Mouse (Mus musculus) WW6 (cell line): ENCODE measurements at regions not wholly inside any gene's neighbourhood (a gene's known extent, or its start where the extent isn't known, plus 50 kb on each side); places are given as distances from the start of the nearest gene placed in this dataset.

Experiments
- DNase-seq: peaks from one replicate; pipeline ENCODE4 v3.0.0-alpha.2; 2013; ENCODE audit warnings: low read depth, low spot score

GRCm38 (mm10) chr10:91314441-91314840 is 133.3 kb upstream of the Tmpo start:
- no peak for DNase-seq

GRCm38 (mm10) chr10:91313316-91313715 is 132.2 kb upstream of the Tmpo start:
- no peak for DNase-seq

GRCm38 (mm10) chr10:91312913-91313312 is 131.8 kb upstream of the Tmpo start:
- DNase-seq: no peak

GRCm38 (mm10) chr10:91300067-91300466 is 119.0 kb upstream of the Tmpo start:
- DNase-seq: no peak

- DNase-seq: no peak
Observed at GRCm38 (mm10) chr10:91297792-91298460, 116.8 kb upstream of the Tmpo start.

GRCm38 (mm10) chr10:91295345-91295744 is 114.2 kb upstream of the Tmpo start:
- no peak for DNase-seq

GRCm38 (mm10) chr10:91293226-91293625 is 112.1 kb upstream of the Tmpo start:
- no peak for DNase-seq

GRCm38 (mm10) chr10:91284259-91284658 is 103.1 kb upstream of the Tmpo start:
- no peak for DNase-seq

- DNase-seq: peak; percentile 60
Observed at GRCm38 (mm10) chr10:91270955-91271741, 90.0 kb upstream of the Tmpo start.

GRCm38 (mm10) chr10:91270268-91270954 is 89.3 kb upstream of the Tmpo start:
- peak; percentile 67 for DNase-seq

- DNase-seq: no peak
Observed at GRCm38 (mm10) chr10:91267886-91268285, 86.8 kb upstream of the Tmpo start.

- DNase-seq: no peak
Observed at GRCm38 (mm10) chr10:91260416-91260815, 79.3 kb upstream of the Tmpo start.

- no peak for DNase-seq
Observed at GRCm38 (mm10) chr10:91249681-91250195, 68.6 kb upstream of the Tmpo start.

- DNase-seq: no peak
Observed at GRCm38 (mm10) chr10:91244297-91244696, 63.2 kb upstream of the Tmpo start.

GRCm38 (mm10) chr10:91242491-91243046 is 61.5 kb upstream of the Tmpo start:
- no peak for DNase-seq

- no peak for DNase-seq
Observed at GRCm38 (mm10) chr10:91241611-91242005, 60.5 kb upstream of the Tmpo start.

GRCm38 (mm10) chr10:91240856-91241610 is 59.9 kb upstream of the Tmpo start:
- no peak for DNase-seq

- no peak for DNase-seq
Observed at GRCm38 (mm10) chr10:91240320-91240719, 59.2 kb upstream of the Tmpo start.

GRCm38 (mm10) chr10:91236844-91237243 is 55.7 kb upstream of the Tmpo start:
- DNase-seq: no peak

- no peak for DNase-seq
Observed at GRCm38 (mm10) chr10:91234709-91235108, 53.6 kb upstream of the Tmpo start.
